32 mouse cellular contexts compared by ENCODE assay signal in the genomic region with DNA sequence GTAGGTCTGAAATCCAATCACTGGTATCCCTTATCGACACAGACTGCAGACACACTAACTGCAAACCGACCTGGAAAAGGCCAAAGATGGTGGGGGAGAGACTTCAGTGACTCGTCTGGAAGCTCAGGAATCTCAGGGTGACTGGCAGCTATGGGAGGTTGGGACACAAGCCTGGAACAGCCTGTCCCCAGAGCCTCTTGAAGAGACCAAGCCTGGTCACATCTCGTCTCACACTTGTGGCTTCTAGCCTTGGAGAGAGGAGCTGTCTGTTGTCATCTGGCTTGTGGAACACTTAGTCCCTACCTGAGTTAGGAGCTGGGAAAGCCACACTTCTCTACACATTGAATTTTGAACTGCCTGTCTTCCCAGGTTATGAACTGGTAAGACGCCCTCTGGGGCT. TPM values are rescaled to one million over a fixed set of nuclear protein-coding genes. Genes with fewer than 3 reads are reported as not detected.
DNase-seq lines count a peak whose midpoint lies in the region; ATAC-seq and TF ChIP-seq lines count a peak whose summit lies in the region.
"Had no signal": no experiment of that assay in that cellular context is flagged by ENCODE, and none has a peak within 500 bp of the region (broad histone marks: within the 10 kb centered on the region; RNA-seq: fewer than 3 reads in every experiment).

No protein-coding gene starts in this region.

- H3K27ac ChIP-seq in forebrain, embryonic 10.5 days = 0 out of 2 replicates have a peak overlapping the region, but pooled peaks have one; percentile 7
- no peak overlapping the region for H3K27ac ChIP-seq in forebrain, embryonic 13.5 days
- H3K27ac ChIP-seq in heart, adult 2 months = no peak overlapping the region
- peak overlapping the region; percentile 48 for H3K27ac ChIP-seq in heart, embryonic 15.5 days
- peak overlapping the region; percentile 63 for H3K27ac ChIP-seq in heart, embryonic 16.5 days (ENCODE audit: low read length)
- H3K27ac ChIP-seq: embryonic facial prominence, embryonic 10.5 days; embryonic facial prominence, embryonic 15.5 days; hindbrain, embryonic 12.5 days; hindbrain, postnatal 0 days; intestine, embryonic 15.5 days; liver, embryonic 14.5 days; neural tube, embryonic 15.5 days; stomach, postnatal 0 days had no signal

- peak; percentile 69; the same call in 1 of the 2 replicates for TF ChIP-seq EP300 in heart, adult 2 months (IDR thresholded peaks at IDR 0.05; ENCODE audit: insufficient read depth, low read depth, low read length)

- no peak overlapping the region for H3K9ac ChIP-seq in forebrain, embryonic 13.5 days
- no peak overlapping the region for H3K9ac ChIP-seq in heart, adult 2 months (ENCODE audit: low read depth, low read length)
- no peak overlapping the region for H3K9ac ChIP-seq in heart, embryonic 15.5 days
- 0 out of 2 replicates have a peak overlapping the region, but pooled peaks have one; percentile 5 for H3K9ac ChIP-seq in heart, embryonic 16.5 days (ENCODE audit: low read length)
- H3K9ac ChIP-seq: embryonic facial prominence, embryonic 15.5 days; hindbrain, embryonic 12.5 days; intestine, embryonic 15.5 days; liver, embryonic 14.5 days; lung, embryonic 14.5 days; neural tube, embryonic 15.5 days had no signal

- no peaks in the 10 kb centered on the region for H3K36me3 ChIP-seq in forebrain, embryonic 10.5 days (replicated peaks)
- no peaks in the 10 kb centered on the region for H3K36me3 ChIP-seq in forebrain, embryonic 13.5 days (ENCODE audit: poor library complexity, severe bottlenecking)
- H3K36me3 ChIP-seq in heart, adult 2 months (ENCODE audit: control insufficient read depth, insufficient read depth, low read length) = no peaks in the 10 kb centered on the region
- H3K36me3 ChIP-seq in heart, embryonic 15.5 days = no peaks in the 10 kb centered on the region
- H3K36me3 ChIP-seq in heart, embryonic 16.5 days (ENCODE audit: control insufficient read depth, insufficient read depth) = no peaks in the 10 kb centered on the region
- H3K36me3 ChIP-seq: embryonic facial prominence, embryonic 10.5 days; embryonic facial prominence, embryonic 15.5 days; hindbrain, embryonic 12.5 days; intestine, embryonic 15.5 days; neural tube, embryonic 15.5 days had no signal

- no peaks in the 10 kb centered on the region for H3K79me2 ChIP-seq in heart, adult 2 months (replicated peaks; ENCODE audit: control insufficient read depth, insufficient read depth, low read length)

- no peaks in the 10 kb centered on the region for H3K9me3 ChIP-seq in forebrain, embryonic 10.5 days
- no peaks in the 10 kb centered on the region for H3K9me3 ChIP-seq in forebrain, embryonic 13.5 days (replicated peaks)
- H3K9me3 ChIP-seq in heart, embryonic 15.5 days (replicated peaks) = no peaks in the 10 kb centered on the region
- H3K9me3 ChIP-seq in heart, embryonic 16.5 days (replicated peaks; ENCODE audit: control insufficient read depth, low read length) = no peaks in the 10 kb centered on the region
- H3K9me3 ChIP-seq: embryonic facial prominence, embryonic 10.5 days; embryonic facial prominence, embryonic 15.5 days; hindbrain, embryonic 12.5 days; intestine, embryonic 15.5 days; neural tube, embryonic 15.5 days had no signal

- H3K4me1 ChIP-seq in forebrain, embryonic 10.5 days = peaks cover 36% of the 10 kb centered on the region
- H3K4me1 ChIP-seq in forebrain, embryonic 13.5 days = peaks cover 13% of the 10 kb centered on the region
- H3K4me1 ChIP-seq in heart, adult 2 months (ENCODE audit: control insufficient read depth, insufficient read depth, low read length) = peaks cover 1% of the 10 kb centered on the region; the same call in 1 of the 2 replicates
- H3K4me1 ChIP-seq in heart, embryonic 15.5 days (replicated peaks) = peaks cover 24% of the 10 kb centered on the region
- H3K4me1 ChIP-seq in heart, embryonic 16.5 days (ENCODE audit: control insufficient read depth, insufficient read depth, low read length) = peaks cover 23% of the 10 kb centered on the region

- WGBS in forebrain, embryonic 10.5 days = 58% methylated on average over 5 of the region's 5 CpGs
- WGBS in forebrain, embryonic 13.5 days = 66% methylated on average over 5 of the region's 5 CpGs
- WGBS in heart, adult 2 months = 53% methylated on average over 5 of the region's 5 CpGs
- WGBS in heart, embryonic 15.5 days = 29% methylated on average over 5 of the region's 5 CpGs
- 31% methylated on average over 5 of the region's 5 CpGs for WGBS in heart, embryonic 16.5 days

- no peak overlapping the region for H3K4me3 ChIP-seq in forebrain, embryonic 10.5 days
- no peak overlapping the region for H3K4me3 ChIP-seq in forebrain, embryonic 13.5 days
- H3K4me3 ChIP-seq in heart, adult 2 months = no peak overlapping the region
- H3K4me3 ChIP-seq in heart, embryonic 15.5 days = no peak overlapping the region
- H3K4me3 ChIP-seq in heart, embryonic 16.5 days (ENCODE audit: low read length) = no peak overlapping the region
- H3K4me3 ChIP-seq: embryonic facial prominence, embryonic 10.5 days; embryonic facial prominence, embryonic 15.5 days; hindbrain, embryonic 12.5 days; intestine, embryonic 15.5 days; neural tube, embryonic 15.5 days had no signal

- H3K27me3 ChIP-seq in forebrain, embryonic 10.5 days (ENCODE audit: poor library complexity, severe bottlenecking) = no peaks in the 10 kb centered on the region
- no peaks in the 10 kb centered on the region for H3K27me3 ChIP-seq in forebrain, embryonic 13.5 days
- no peaks in the 10 kb centered on the region for H3K27me3 ChIP-seq in heart, adult 2 months (ENCODE audit: control insufficient read depth, insufficient read depth, low read length)
- H3K27me3 ChIP-seq in heart, embryonic 15.5 days = no peaks in the 10 kb centered on the region
- H3K27me3 ChIP-seq in heart, embryonic 16.5 days (ENCODE audit: control insufficient read depth, insufficient read depth, low read length) = no peaks in the 10 kb centered on the region
- H3K27me3 ChIP-seq: embryonic facial prominence, embryonic 15.5 days; hindbrain, embryonic 12.5 days; intestine, embryonic 15.5 days; neural tube, embryonic 15.5 days had no signal

- TF ChIP-seq CTCF in heart, adult 2 months (IDR thresholded peaks at IDR 0.05) = no peak

- H3K4me2 ChIP-seq in forebrain, embryonic 13.5 days = no peak overlapping the region
- H3K4me2 ChIP-seq in heart, embryonic 15.5 days = no peak overlapping the region
- H3K4me2 ChIP-seq in heart, embryonic 16.5 days (ENCODE audit: low read depth, low read length) = no peak overlapping the region
- H3K4me2 ChIP-seq: embryonic facial prominence, embryonic 15.5 days; hindbrain, embryonic 12.5 days; intestine, embryonic 15.5 days; lung, embryonic 14.5 days; neural tube, embryonic 15.5 days had no signal

- intact Hi-C loops in heart, adult 2 months (cut with DNase I) = no loop called here
- intact Hi-C loops in heart, postnatal 25 days (cut with DNase I) = loop anchor here (2.0 kb wide), 1 partner anchor 52 kb away; no protein-coding TSS in a partner anchor

- DNase-seq in forebrain, embryonic 10.5 days (ENCODE audit: extremely low spot score, low spot score) = no peak
- DNase-seq in heart, adult 2 months = peak in 1 of 2 experiments; percentile 31
- no peak for DNase-seq in heart, adult 9 months (ENCODE audit: low spot score in 2 of 2)
- no peak for DNase-seq in heart, postnatal 25 days (ENCODE audit: low spot score)
- DNase-seq: adrenal gland, adult 8-10 months; cerebellum, adult 8-10 months; cerebellum, postnatal 25 days; kidney, adult 2 months; kidney, postnatal 10 days; layer of hippocampus, postnatal 36 days; left cerebral cortex, postnatal 4 days; liver; lung, embryonic 14.5 days; midbrain, embryonic 14.5 days; right cerebral cortex, postnatal 25 days; spleen, adult 18-20 months; thymus, adult 18-20 months; thymus, postnatal 25 days had no signal

- 0 out of 2 replicates have a peak, but pooled peaks have one; percentile 24 for TF ChIP-seq POLR2A in heart, adult 2 months (IDR thresholded peaks at IDR 0.05; ENCODE audit: insufficient read depth, low read depth, low read length)

- no peak for ATAC-seq in forebrain, embryonic 13.5 days
- no peak for ATAC-seq in heart, embryonic 15.5 days (replicated peaks; ENCODE audit: insufficient number of reproducible peaks, insufficient read depth, low FRiP score, low read depth)
- no peak; the same call in 1 of the 2 replicates for ATAC-seq in heart, embryonic 16.5 days (replicated peaks; ENCODE audit: extremely low read depth, insufficient read depth, low FRiP score)
- ATAC-seq in monocyte, adult 5-6 weeks (replicated peaks; ENCODE audit: insufficient number of reproducible peaks, low FRiP score, low TSS enrichment, poor library complexity, severe bottlenecking) = no peak
- ATAC-seq: activated CD4-positive, CD25-positive, alpha-beta regulatory T cell, adult 4 months; forebrain, embryonic 14.5 days; hindbrain, postnatal 0 days; intestine, embryonic 15.5 days had no signal

RNA-seq across cellular contexts. Expression of a gene that starts 10.4 kb away (rescaled TPM):
- 9.3 and 10.4 TPM in 2 replicates for polyA plus RNA-seq in forebrain, embryonic 10.5 days (2016; fragmentation: Nextera tagmentation; extraction: Ambion mirVana)
- 7.6 and 7.7 TPM in 2 replicates for polyA plus RNA-seq in forebrain, embryonic 13.5 days (2015; fragmentation: Nextera tagmentation; extraction: Ambion mirVana)
- total RNA-seq in heart, adult 2 months (2021) = 1 to 10 TPM; 2.0 to 2.2 TPM
- 2.4 TPM in 2 replicates for polyA plus RNA-seq in heart, adult 2 months (2012; rRNA removed)
- polyA plus RNA-seq in heart, embryonic 15.5 days (2015; fragmentation: Nextera tagmentation; extraction: Ambion mirVana) = 5.3 and 7.1 TPM in 2 replicates
- 1 to 10 TPM; 3.1 to 3.4 TPM for total RNA-seq in heart, postnatal 25 days (2021)
- polyA plus RNA-seq in heart, embryonic 16.5 days (2015; fragmentation: Nextera tagmentation; extraction: Ambion mirVana) = 5.4 and 6.7 TPM in 2 replicates
- total RNA-seq in monocyte, adult 5-6 weeks (2017) = 0.78 to 2.5 TPM in 2 of 3 replicates, not detected in the other

Comparison
In these comparisons a context has a peak if more than half of its experiments do, and no peak if none do; other contexts are left out.
1. H3K27ac ChIP-seq: peak in forebrain, embryonic 10.5 days (single experiment), heart, embryonic 15.5 days (single experiment) and heart, embryonic 16.5 days (single experiment); none in forebrain, embryonic 13.5 days (single experiment) and heart, adult 2 months (single experiment).